Mouse (Mus musculus) kidney, embryonic 14.5 days (tissue): ENCODE results near the gene Clec2l. TPM values are rescaled to one million over a fixed set of nuclear protein-coding genes. Genes with fewer than 3 reads are reported as not detected.
A peak's percentile ranks its signal among the peaks of the same experiment; 100 is the strongest.
"Not testable (repeated sequence)": the region's sequence is repeated elsewhere in the genome, so short reads cannot be mapped to it uniquely, and the experiment has no call there.

ENCODE experiments used
- ATAC-seq: fragments of 200-750 bp; cut with Nextera tagmentation; 2 replicates; pipeline ENCODE4 v1.8.0; 2017; ENCODE audit warnings: moderate number of reproducible peaks, mild to moderate bottlenecking, moderate TSS enrichment, moderate library complexity; ENCODE audit not compliant: low FRiP score, low TSS enrichment
- H3K27ac ChIP-seq: fragments of 300-500 bp; sonication (generic); 2 replicates; pipeline ENCODE4 v1.5.1; 2014; ENCODE audit warnings: low read depth, mild to moderate bottlenecking, low read length, moderate library complexity, mixed read lengths
- H3K27me3 ChIP-seq: fragments of 300-500 bp; sonication (generic); 2 replicates; pipeline ENCODE4 v1.6.1; 2014; ENCODE audit warnings: mild to moderate bottlenecking, low read length; ENCODE audit not compliant: control insufficient read depth, insufficient read depth
- H3K36me3 ChIP-seq: fragments of 300-500 bp; sonication (generic); 2 replicates; pipeline ENCODE4 v1.6.1; 2014; ENCODE audit warnings: low read length, mixed read lengths; ENCODE audit not compliant: control insufficient read depth, insufficient read depth
- H3K4me1 ChIP-seq: fragments of 300-500 bp; sonication (generic); 2 replicates; pipeline ENCODE4 v1.6.1; 2014; ENCODE audit warnings: low read length, mixed read lengths; ENCODE audit not compliant: control insufficient read depth, insufficient read depth
- H3K4me2 ChIP-seq: fragments of 300-500 bp; sonication (generic); replicated peaks from 2 replicates; pipeline ENCODE4 v1.6.1; 2014; ENCODE audit warnings: low read depth, mild to moderate bottlenecking, low read length
- H3K4me3 ChIP-seq: fragments of 300-500 bp; sonication (generic); 2 replicates; pipeline ENCODE4 v1.5.1; 2014; ENCODE audit warnings: mild to moderate bottlenecking, low read length
- H3K9ac ChIP-seq: fragments of 300-500 bp; sonication (generic); 2 replicates; pipeline ENCODE4 v1.6.1; 2014; ENCODE audit warnings: low read depth, mild to moderate bottlenecking, low read length, moderate library complexity
- H3K9me3 ChIP-seq: fragments of 300-500 bp; sonication (generic); 2 replicates; pipeline ENCODE4 v1.6.1; 2016; ENCODE audit warnings: low read length; ENCODE audit not compliant: control insufficient read depth
- WGBS: fragments of 180-500 bp; shearing (Covaris S2); extraction: QIAGEN DNeasy Blood & Tissue Kit; methylation state at CpG from one replicate; pipeline ENCODE4 v1.1.7; 2014; 5-methylcytosine and 5-hydroxymethylcytosine counted together
- polyA plus RNA-seq: library from polyadenylated mRNA; unstranded; fragments of >200 nt; fragmentation: Nextera tagmentation; extraction: Ambion mirVana; gene quantifications from 2 replicates; pipeline ENCODE4 v1.2.1, GENCODE M21; 2014

Clec2l gene
- polyA plus RNA-seq, 1 experiment from 2014 or later, result 1.1 TPM

DNA sequence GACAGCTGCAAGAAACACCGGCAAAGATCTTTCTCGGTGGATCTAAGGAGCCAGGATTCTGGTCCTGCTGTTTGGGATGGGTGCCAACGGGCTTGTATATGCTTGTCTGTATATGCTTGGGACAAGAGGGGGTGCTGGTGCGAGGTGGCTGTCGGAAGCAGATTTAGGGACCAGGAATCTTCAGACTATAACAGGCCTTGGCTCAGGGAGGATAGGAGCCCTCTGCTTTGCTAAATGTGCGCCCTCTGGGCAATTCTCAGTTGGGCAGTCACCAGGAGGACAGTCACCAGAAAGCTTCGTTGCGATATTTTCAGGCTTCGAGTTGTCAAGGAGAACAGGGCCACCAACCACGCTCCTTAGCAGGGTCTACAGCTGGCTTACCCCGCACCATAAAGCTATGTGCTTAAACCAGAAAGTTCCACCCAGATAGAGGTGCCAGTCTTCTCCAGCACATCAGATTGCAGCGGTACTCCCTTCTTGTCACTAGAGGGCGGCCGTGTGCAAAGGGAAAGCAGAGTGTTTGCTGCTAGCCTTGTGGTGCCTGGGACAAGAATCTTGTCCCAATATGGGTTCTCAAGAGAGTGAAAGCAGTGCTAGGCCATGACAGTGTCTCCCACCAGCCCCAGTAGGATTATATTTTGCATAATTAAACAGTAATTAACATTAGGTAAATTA is 12.5 kb upstream of the Clec2l start:
- peak; percentile 55; the same call in 1 of the 2 replicates for ATAC-seq
- Histone ChIP-seq H3K4me2 (no peak overlapping the region), H3K27me3 (no peaks in the 10 kb centered on the region), H3K36me3 (no peaks in the 10 kb centered on the region), H3K27ac (no peak overlapping the region), H3K9me3 (no peaks in the 10 kb centered on the region), H3K4me1 (no peaks in the 10 kb centered on the region), H3K9ac (no peak overlapping the region), H3K4me3 (no peak overlapping the region)
- WGBS, result 43% methylated on average over 14 of the region's 14 CpGs

DNA sequence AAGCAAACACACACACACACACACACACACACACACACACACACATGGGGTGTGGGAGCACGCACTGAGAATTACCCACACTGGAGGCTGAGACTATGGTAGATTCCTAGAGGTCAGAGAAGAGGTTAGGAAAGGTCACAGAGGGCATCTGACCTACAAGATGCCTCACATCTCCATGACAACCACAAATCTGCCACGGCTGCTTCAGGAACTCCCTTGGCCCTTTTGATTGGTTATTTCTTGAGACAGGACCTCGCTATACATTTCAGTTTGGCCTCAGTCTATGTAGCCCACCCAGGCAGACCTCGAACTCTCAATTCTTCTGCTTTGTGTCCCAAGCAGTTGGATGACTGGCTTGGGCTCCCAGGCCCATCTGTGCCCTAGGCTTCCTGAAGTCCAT is 1.2 kb upstream of the Clec2l start:
- Histone ChIP-seq H3K27ac (no peak overlapping the region), H3K4me1 (0 out of 2 replicates have a peak, but pooled peaks cover 3% of the 10 kb centered on the region), H3K9ac (no peak overlapping the region), H3K4me2 (no peak overlapping the region), H3K36me3 (no peaks in the 10 kb centered on the region), H3K4me3 (no peak overlapping the region), H3K27me3 (peaks cover 21% of the 10 kb centered on the region), H3K9me3 (no peaks in the 10 kb centered on the region)
- no peak for ATAC-seq
- WGBS, result 72% methylated on average over 4 of the region's 4 CpGs

DNA sequence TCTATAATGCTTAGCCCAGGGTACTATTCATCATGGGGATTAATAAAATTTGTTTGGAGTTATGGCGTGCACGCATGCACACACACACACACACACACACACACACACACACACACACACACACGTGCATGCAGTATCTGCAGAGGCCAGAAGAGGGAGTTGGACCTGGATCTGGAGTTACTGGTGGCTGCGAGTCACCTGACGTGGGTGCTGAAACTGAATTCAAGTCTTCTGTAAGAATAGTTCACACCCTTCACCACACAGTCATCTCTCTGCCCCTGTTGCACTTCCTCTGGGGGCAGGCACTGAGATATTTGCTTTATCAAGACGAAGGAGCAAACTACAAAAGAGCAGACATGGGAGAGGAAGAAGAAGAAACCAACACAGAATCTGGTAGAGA is 6.7 kb downstream of the Clec2l start:
- peaks cover 5% of the 10 kb centered on the region; the same call in 1 of the 2 replicates for H3K27me3 ChIP-seq
- no peaks in the 10 kb centered on the region for H3K9me3 ChIP-seq
- H3K27ac ChIP-seq, result no peak overlapping the region
- WGBS, result 62% methylated on average over 6 of the region's 6 CpGs
- ATAC-seq, result no peak
- H3K4me1 ChIP-seq, result no peaks in the 10 kb centered on the region
- no peaks in the 10 kb centered on the region for H3K36me3 ChIP-seq
- H3K9ac ChIP-seq, result no peak overlapping the region
- H3K4me2 ChIP-seq, result no peak overlapping the region
- H3K4me3 ChIP-seq, result no peak overlapping the region

DNA sequence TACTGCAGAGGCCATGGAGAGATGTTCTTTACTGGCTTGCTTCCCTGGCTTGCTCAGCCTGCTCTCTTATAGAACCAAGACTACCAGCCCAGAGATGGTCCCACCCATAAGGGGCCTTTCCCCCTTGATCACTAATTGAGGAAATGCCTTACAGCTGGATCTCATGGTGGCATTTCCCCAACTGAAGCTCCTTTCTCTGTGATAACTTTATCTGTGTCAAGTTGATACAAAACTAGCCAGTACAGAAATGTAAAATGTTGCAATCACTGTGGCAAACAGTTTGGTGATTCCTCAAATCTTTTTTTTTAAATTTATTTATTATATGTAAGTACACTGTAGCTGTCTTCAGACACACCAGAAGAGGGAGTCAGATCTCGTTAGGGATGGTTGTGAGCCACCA is 7.6 kb downstream of the Clec2l start:
- not testable (repeated sequence) for H3K9ac ChIP-seq, H3K4me3 ChIP-seq, H3K27me3 ChIP-seq, H3K4me2 ChIP-seq, H3K9me3 ChIP-seq, ATAC-seq, H3K27ac ChIP-seq, H3K4me1 ChIP-seq, H3K36me3 ChIP-seq
- 80% methylated on average over 1 of the region's 1 CpGs for WGBS

DNA sequence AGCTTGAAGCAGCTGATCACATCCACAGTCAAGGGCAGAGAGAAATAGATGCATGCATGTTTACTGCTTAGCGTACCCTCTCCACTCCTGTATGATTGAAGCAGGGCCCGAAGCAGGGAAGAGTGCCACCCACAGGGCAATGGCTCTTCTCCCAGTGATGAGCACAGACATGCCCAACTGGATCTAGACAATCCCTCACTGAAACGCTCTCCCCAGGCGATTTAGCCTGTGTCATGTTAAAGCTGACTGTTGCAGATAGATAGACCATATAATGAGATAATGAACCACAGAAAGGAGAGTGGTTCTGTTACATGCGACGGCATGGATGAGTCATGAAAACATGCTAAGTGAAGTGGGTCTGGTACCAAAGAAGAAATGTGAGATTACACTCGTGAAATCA is 8.4 kb downstream of the Clec2l start:
- Histone ChIP-seq H3K36me3 (no peaks in the 10 kb centered on the region), H3K4me1 (no peaks in the 10 kb centered on the region), H3K9ac (no peak overlapping the region), H3K27ac (no peak overlapping the region), H3K4me3 (no peak overlapping the region), H3K27me3 (no peaks in the 10 kb centered on the region), H3K9me3 (no peaks in the 10 kb centered on the region), H3K4me2 (no peak overlapping the region)
- WGBS, result 86% methylated on average over 7 of the region's 7 CpGs
- ATAC-seq, result no peak

DNA sequence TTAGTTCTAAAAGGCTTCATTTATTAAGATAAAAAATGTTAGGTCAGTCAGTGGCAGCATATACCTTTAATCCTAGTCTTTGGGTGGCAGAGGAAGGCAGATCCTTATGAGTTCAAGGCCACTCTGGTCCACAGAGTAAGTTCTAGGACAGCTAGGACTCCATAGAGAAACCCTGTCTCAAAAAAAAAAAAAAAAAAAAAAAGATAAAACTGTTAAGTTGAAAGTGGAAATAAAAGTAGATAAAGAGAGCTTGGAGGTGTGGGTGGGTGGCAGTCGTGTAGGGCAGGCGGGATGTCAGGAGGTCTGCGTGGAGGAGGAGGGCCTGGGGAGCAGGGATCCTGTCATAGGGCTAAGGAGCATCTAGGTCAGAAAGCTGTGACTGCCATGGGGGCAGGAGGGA is 9.1 kb downstream of the Clec2l start:
- H3K36me3 ChIP-seq, result no peaks in the 10 kb centered on the region
- WGBS, result 72% methylated on average over 3 of the region's 3 CpGs
- H3K9ac ChIP-seq, result no peak overlapping the region
- H3K9me3 ChIP-seq, result no peaks in the 10 kb centered on the region
- no peaks in the 10 kb centered on the region for H3K4me1 ChIP-seq
- no peak overlapping the region for H3K27ac ChIP-seq
- H3K27me3 ChIP-seq, result no peaks in the 10 kb centered on the region
- H3K4me3 ChIP-seq, result no peak overlapping the region
- no peak overlapping the region for H3K4me2 ChIP-seq
- no peak for ATAC-seq

DNA sequence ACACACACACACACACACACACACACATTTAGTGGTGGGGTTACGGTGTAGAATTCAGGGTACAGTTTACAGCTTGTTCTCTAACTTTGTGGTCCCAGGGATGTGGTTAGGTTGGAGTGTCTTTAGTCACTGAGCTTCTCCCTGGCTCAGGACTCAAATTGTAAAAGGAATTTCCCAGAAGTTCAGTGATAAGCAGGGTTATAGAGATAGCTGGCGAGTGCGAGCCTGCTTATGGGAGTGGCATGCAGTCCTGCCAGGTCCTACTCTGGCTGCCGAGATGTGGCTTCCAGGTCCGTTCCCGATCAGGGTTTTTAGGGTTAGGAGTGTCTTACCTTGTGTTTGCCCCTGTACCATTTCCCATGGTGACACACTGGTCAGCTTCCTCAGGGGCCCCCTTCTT is 13.3 kb downstream of the Clec2l start:
- H3K4me1 ChIP-seq, result no peaks in the 10 kb centered on the region
- WGBS, result 88% methylated on average over 6 of the region's 6 CpGs
- H3K27ac ChIP-seq, result no peak overlapping the region
- H3K27me3 ChIP-seq, result no peaks in the 10 kb centered on the region
- H3K4me3 ChIP-seq, result no peak overlapping the region
- H3K36me3 ChIP-seq, result no peaks in the 10 kb centered on the region
- no peak for ATAC-seq
- H3K4me2 ChIP-seq, result no peak overlapping the region
- no peaks in the 10 kb centered on the region for H3K9me3 ChIP-seq
- H3K9ac ChIP-seq, result no peak overlapping the region

DNA sequence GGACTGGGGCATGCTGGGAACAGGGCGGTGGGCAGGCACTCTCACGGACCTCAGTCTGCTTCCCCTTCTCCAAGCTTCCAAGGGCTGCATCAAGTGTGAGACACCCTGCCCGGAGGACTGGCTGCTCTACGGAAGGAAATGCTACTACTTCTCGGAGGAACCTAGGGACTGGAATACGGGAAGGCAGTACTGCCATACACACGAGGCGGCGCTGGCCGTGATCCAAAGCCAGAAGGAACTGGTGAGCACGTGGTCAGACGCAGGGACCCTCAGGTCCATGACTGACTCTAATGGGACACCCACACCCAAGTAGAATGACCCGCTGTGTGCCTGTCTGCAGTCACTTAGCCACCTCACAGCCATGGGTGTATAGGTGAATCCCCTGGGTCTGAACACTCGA is 13.9 kb downstream of the Clec2l start:
- no peaks in the 10 kb centered on the region for H3K4me1 ChIP-seq
- H3K9ac ChIP-seq, result no peak overlapping the region
- H3K36me3 ChIP-seq, result no peaks in the 10 kb centered on the region
- H3K9me3 ChIP-seq, result no peaks in the 10 kb centered on the region
- no peak overlapping the region for H3K4me2 ChIP-seq
- no peak overlapping the region for H3K4me3 ChIP-seq
- no peak overlapping the region for H3K27ac ChIP-seq
- H3K27me3 ChIP-seq, result no peaks in the 10 kb centered on the region
- no peak for ATAC-seq
- 84% methylated on average over 14 of the region's 14 CpGs for WGBS

DNA sequence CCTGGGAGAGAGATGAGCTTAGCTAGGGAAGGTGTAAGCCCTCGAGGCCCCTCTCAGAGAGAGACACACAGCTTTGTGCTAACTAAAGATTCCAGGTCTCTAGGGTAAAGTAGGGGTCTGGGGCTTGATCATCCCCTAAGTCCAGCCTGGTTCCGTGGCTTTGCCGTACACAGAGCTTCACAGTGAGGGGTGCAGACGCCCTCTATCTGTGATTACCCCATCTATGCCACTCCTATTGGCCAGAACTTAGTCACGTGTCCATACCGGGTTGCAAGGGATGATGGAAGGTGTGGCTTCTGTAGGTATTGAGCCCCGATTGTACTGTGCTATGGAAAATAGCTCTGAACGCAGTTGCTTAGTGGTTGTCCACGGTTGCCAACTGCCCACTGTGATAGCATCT is 14.8 kb downstream of the Clec2l start:
- ATAC-seq, result no peak
- 78% methylated on average over 9 of the region's 9 CpGs for WGBS
- no peak overlapping the region for H3K9ac ChIP-seq
- no peak overlapping the region for H3K4me2 ChIP-seq
- H3K27me3 ChIP-seq, result no peaks in the 10 kb centered on the region
- no peaks in the 10 kb centered on the region for H3K36me3 ChIP-seq
- no peaks in the 10 kb centered on the region for H3K9me3 ChIP-seq
- no peak overlapping the region for H3K27ac ChIP-seq
- no peaks in the 10 kb centered on the region for H3K4me1 ChIP-seq
- H3K4me3 ChIP-seq, result no peak overlapping the region
